Comparison of ENCODE assay signal across 12 mouse cellular contexts in the genomic region with DNA sequence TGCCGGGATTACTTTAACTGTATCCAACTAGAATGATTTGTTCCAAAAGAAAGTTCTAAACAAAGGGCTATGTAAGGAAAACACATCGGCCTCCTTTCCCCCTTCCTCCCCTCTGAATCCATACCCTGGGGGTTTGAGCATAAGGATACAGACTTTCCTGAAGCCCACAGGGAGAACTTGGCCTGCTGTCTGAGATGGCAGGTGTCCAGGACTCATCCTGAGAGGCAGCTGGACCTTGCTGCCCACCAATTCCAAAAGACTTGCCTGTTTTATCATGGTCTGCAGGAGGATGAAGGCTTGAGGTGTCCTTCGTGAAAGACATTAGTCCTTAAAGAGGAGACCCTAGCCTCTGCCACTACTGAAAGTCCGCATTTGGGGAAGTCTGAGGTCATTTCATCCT.
DNase-seq lines count a peak whose midpoint lies in the region.
"Had no signal": no experiment of that assay in that cellular context is flagged by ENCODE, and none has a peak within 500 bp of the region (broad histone marks: within the 10 kb centered on the region; RNA-seq: fewer than 3 reads in every experiment).

No protein-coding gene starts in this region.

- DNase-seq in cerebellum, postnatal 14 days = peak; percentile 57 to 72
- no peak for DNase-seq in cerebellum, adult 9-11 months
- DNase-seq in left cerebral cortex, postnatal 4 days = peak; percentile 75
- no peak for DNase-seq in left cerebral cortex, adult 8-10 months (ENCODE audit: low spot score in 2 of 2)
- DNase-seq: adrenal gland, adult 2 months; adrenal gland, postnatal 10 days; adrenal gland, postnatal 25 days; cerebellum, adult 11 months; cerebellum, adult 2 months; cerebellum, adult 9-10 months; cerebellum, postnatal 36 days; embryo, embryonic 11 days had no signal

- intact Hi-C loops in left cerebral cortex, postnatal 4 days (cut with DNase I) = no loop called here

Comparison
In these comparisons a context has a peak if more than half of its experiments do, and no peak if none do; other contexts are left out.
1. DNase-seq: peak in cerebellum, postnatal 14 days (2 of 2) and left cerebral cortex, postnatal 4 days (single experiment); none in cerebellum, adult 9-11 months (single experiment) and left cerebral cortex, adult 8-10 months (0 of 2).